Mouse (Mus musculus) kidney, embryonic 15.5 days (tissue): ENCODE measurements around the gene Vmn1r57. TPM values are rescaled to one million over a fixed set of nuclear protein-coding genes. Genes with fewer than 3 reads are reported as not detected.
"Not testable (repeated sequence)": the region's sequence is repeated elsewhere in the genome, so short reads cannot be mapped to it uniquely, and the experiment has no call there.

Experiments
- ATAC-seq: fragments of 200-750 bp; cut with Nextera tagmentation; replicated peaks from 2 replicates; pipeline ENCODE4 v1.8.0; 2017; ENCODE audit warnings: moderate TSS enrichment; ENCODE audit not compliant: low FRiP score
- H3K27ac ChIP-seq: fragments of 300-500 bp; sonication (generic); 2 replicates; pipeline ENCODE4 v1.5.1; 2015; ENCODE audit warnings: mild to moderate bottlenecking, inconsistent platforms
- H3K27me3 ChIP-seq: fragments of 300-500 bp; sonication (generic); 2 replicates; pipeline ENCODE4 v1.6.1; 2015; ENCODE audit warnings: inconsistent platforms
- H3K36me3 ChIP-seq: fragments of 300-500 bp; sonication (generic); 2 replicates; pipeline ENCODE4 v1.6.1; 2015; ENCODE audit warnings: inconsistent platforms
- H3K4me1 ChIP-seq: fragments of 300-500 bp; sonication (generic); 2 replicates; pipeline ENCODE4 v1.6.1; 2015; ENCODE audit warnings: inconsistent platforms
- H3K4me2 ChIP-seq: fragments of 300-500 bp; sonication (generic); 2 replicates; pipeline ENCODE4 v1.6.1; 2015; ENCODE audit warnings: moderate library complexity, mild to moderate bottlenecking, inconsistent platforms
- H3K4me3 ChIP-seq: fragments of 300-500 bp; sonication (generic); replicated peaks from 2 replicates; pipeline ENCODE4 v1.5.1; 2015; ENCODE audit warnings: mild to moderate bottlenecking, inconsistent platforms
- H3K9ac ChIP-seq: fragments of 300-500 bp; sonication (generic); 2 replicates; pipeline ENCODE4 v1.6.1; 2015; ENCODE audit warnings: mild to moderate bottlenecking, inconsistent platforms
- H3K9me3 ChIP-seq: fragments of 300-500 bp; sonication (generic); replicated peaks from 2 replicates; pipeline ENCODE4 v1.6.1; 2016; ENCODE audit warnings: inconsistent platforms
- WGBS: fragments of 180-500 bp; shearing (Covaris S2); methylation state at CpG from one replicate; pipeline ENCODE4 v1.1.7; 2015; ENCODE audit warnings: mixed read lengths; 5-methylcytosine and 5-hydroxymethylcytosine counted together
- polyA plus RNA-seq: library from polyadenylated mRNA; unstranded; fragments of >200 nt; fragmentation: Nextera tagmentation; extraction: Ambion mirVana; gene quantifications from 2 replicates; pipeline ENCODE4 v1.2.1, GENCODE M21; 2015

Vmn1r57 gene
- not detected in 2 replicates for polyA plus RNA-seq

DNA sequence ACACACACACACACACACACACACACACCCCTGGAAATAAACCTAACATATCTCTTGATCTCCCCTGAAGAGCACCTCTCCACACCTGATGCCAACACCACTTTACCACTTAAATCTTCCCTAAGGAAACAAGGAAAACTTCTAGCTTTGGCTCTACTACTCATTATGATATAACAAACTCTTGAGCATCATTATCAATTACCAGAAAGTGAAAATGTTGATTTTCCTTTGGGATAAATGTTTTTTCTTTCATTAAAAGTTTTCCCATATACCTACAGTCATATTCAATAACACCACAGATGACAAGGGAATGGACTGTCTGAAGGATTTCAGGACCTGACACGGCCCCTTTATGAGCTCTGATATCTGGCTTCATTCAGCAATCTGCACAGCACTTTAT, at the start of gene Vmn1r57:
TSS of gene Vmn1r57 (plus strand) at position 301 of the 400 bp plus-strand sequence.
- 62% methylated on average over 1 of the region's 1 CpGs for WGBS
- H3K4me3 ChIP-seq, H3K4me1 ChIP-seq, H3K27ac ChIP-seq, H3K9me3 ChIP-seq, H3K4me2 ChIP-seq, ATAC-seq, H3K27me3 ChIP-seq, H3K36me3 ChIP-seq, H3K9ac ChIP-seq: not testable (repeated sequence)

GRCm38 (mm10) chr7:5196647-5197046, 21.6 kb upstream of the Vmn1r57 start, which contains the start of gene Vmn1r56:
Gene Vmn1r56, minus strand, starts transcription at chr7:5196747.
- H3K4me2 ChIP-seq, ATAC-seq, H3K4me3 ChIP-seq, H3K4me1 ChIP-seq, H3K27me3 ChIP-seq, H3K36me3 ChIP-seq, H3K27ac ChIP-seq, H3K9ac ChIP-seq, H3K9me3 ChIP-seq: not testable (repeated sequence)

DNA sequence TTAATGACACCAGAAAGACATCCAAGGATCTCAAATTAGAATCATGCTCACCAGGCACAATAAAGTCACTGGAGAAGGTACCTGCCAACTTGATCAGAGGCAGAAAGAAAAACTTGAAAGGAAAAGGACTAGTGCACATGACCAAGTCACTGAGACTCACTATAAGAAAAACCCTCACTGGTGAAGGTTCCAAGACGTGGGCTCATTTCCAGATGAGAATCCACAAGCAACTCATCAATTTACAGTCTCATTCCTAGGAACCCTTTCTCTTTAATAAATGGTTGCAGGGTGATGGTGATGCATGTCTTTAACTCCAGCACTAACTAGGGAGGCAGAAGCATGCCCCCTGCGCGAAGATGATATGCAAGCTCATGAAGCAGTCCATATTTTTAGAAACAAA, 44.8 kb downstream of the Vmn1r57 start:
- Histone ChIP-seq H3K36me3 (no peaks in the 10 kb centered on the region), H3K9ac (no peak overlapping the region), H3K9me3 (0 out of 2 replicates have a peak, but pooled peaks cover 9% of the 10 kb centered on the region), H3K27ac (no peak overlapping the region), H3K4me3 (no peak overlapping the region), H3K27me3 (no peaks in the 10 kb centered on the region), H3K4me2 (no peak overlapping the region), H3K4me1 (no peaks in the 10 kb centered on the region)
- no peak for ATAC-seq
- WGBS: 78% methylated on average over 3 of the region's 3 CpGs

Other genes starting within 250 kb of the Vmn1r57 start
- gene Sbk3, start 247.3 kb upstream of the Vmn1r57 start, polyA plus RNA-seq: not detected in 2 replicates
- gene Zfp579, start 222.3 kb upstream of the Vmn1r57 start, polyA plus RNA-seq: 36.7 and 39.9 TPM in 2 replicates
- gene Zfp524, start 204.1 kb upstream of the Vmn1r57 start, polyA plus RNA-seq: 10.4 and 12.7 TPM in 2 replicates
- gene Fiz1, start 203.8 kb upstream of the Vmn1r57 start, polyA plus RNA-seq: 46.5 and 53.1 TPM in 2 replicates
- gene Gm44973, start 203.0 kb upstream of the Vmn1r57 start, polyA plus RNA-seq: 1.6 and 2.5 TPM in 2 replicates
- 7.2 and 7.6 TPM in 2 replicates for gene Zfp865, start 198.1 kb upstream of the Vmn1r57 start, polyA plus RNA-seq
- gene Ccdc106, start 197.9 kb upstream of the Vmn1r57 start, polyA plus RNA-seq: 24.9 and 27.0 TPM in 2 replicates
- not detected in 2 replicates for gene 4632433K11Rik, start 184.4 kb upstream of the Vmn1r57 start, polyA plus RNA-seq
- gene Zfp784, start 180.0 kb upstream of the Vmn1r57 start, polyA plus RNA-seq: 6.3 and 6.4 TPM in 2 replicates
- 36.2 and 41.0 TPM in 2 replicates for gene Zfp580, start 167.0 kb upstream of the Vmn1r57 start, polyA plus RNA-seq
- gene U2af2, start 156.3 kb upstream of the Vmn1r57 start, polyA plus RNA-seq: 145 and 152 TPM in 2 replicates
- 55.5 and 62.2 TPM in 2 replicates for gene Epn1, start 138.3 kb upstream of the Vmn1r57 start, polyA plus RNA-seq
- not detected in 2 replicates for gene Rfpl4, start 101.5 kb upstream of the Vmn1r57 start, polyA plus RNA-seq
- gene Rasl2-9, start 92.5 kb upstream of the Vmn1r57 start, polyA plus RNA-seq: 0.54 TPM in 1 of 2 replicates, not detected in the other
- not detected in 2 replicates for gene Vmn1r55, start 68.8 kb upstream of the Vmn1r57 start, polyA plus RNA-seq
- gene Vmn1r56, start 21.7 kb upstream of the Vmn1r57 start, polyA plus RNA-seq: not detected in 2 replicates
- not detected in 2 replicates for gene Gm5065, start 132.0 kb downstream of the Vmn1r57 start, polyA plus RNA-seq
- not detected in 2 replicates for gene Nlrp2, start 132.5 kb downstream of the Vmn1r57 start, polyA plus RNA-seq
- gene Vmn1r58, start 194.9 kb downstream of the Vmn1r57 start, polyA plus RNA-seq: not detected in 2 replicates
- not detected in 2 replicates for gene Vmn1r59, start 238.3 kb downstream of the Vmn1r57 start, polyA plus RNA-seq